Mouse (Mus musculus) cerebellum, postnatal 10 days (tissue): ENCODE measurements around the gene Ifnk.

Experiments used
- DNase-seq, 2 experiments: peaks; one replicate each; pipeline ENCODE4 v3.0.0; 2021; ENCODE audit warnings: mixed read lengths in 2 of 2

Gene Ifnk

DNA sequence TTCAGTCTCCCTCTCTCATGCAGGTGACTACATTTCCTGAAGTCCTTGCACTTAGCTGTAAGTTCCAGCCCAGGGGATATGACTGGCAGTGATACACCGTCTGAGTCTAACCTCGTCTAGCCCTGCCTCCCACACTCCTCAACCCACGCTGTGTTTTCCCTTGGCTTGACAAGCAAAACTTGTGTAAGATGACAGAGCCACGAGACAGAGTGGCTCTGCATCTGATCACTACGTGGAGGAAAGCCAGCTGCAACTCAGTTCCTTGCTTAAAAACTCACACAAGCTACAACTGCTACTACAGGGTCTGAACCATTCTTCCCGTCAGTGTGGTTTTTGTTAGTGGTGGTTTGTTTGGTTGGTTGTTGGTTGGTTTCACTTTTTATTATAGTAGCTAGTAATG, 11.5 kb upstream of the Ifnk start:
- no peak for DNase-seq

DNA sequence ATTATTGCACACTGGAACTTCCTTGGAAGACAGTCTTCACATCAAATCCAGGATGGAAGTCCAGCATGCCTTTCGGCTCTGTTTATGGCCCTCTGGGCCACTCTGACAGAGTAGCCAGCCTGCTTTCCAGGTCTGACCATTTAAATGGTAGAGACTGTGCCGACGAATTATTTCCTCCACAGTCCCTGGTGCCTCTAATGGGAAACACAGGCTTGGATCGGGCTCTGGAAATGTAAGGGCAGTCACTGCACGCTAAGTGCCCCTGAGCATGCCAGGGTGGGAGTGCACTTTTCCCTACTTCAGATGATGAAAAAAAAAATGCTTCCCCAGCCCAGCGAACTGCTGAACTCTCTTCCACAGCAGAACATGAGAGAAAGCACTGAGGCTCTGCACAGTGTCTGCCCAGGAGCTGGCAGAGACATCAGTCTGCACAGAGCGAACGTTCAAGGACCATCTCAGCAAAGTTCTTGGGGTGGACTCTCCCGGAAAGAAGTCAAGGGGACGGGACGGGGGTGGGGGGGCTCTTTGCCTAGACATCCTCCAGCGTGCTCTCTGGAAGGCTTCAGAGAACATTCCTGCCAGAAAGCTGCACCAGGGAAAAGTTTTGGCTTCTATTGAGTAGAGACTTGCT, 8.3 kb upstream of the Ifnk start:
- DNase-seq, result no peak

DNA sequence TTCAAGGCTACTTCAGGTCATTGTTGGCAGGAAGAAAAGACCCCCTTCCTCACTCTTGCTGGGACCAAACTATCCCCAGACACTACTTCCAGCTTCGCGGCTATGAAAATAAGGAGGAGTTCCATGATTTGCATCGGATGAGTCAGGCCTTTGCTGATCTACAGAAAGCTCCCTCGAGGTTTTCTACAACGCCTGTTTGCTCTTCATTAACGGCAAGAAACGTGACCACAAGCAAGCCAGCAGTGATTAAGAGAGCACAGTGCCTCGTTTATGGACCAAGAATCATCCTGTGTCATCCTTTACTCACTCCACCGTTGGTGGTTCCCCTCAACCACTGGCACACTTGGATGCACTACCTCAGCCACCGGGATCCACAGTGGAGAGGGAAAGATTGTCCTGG, 6.1 kb upstream of the Ifnk start:
- DNase-seq, result no peak

DNA sequence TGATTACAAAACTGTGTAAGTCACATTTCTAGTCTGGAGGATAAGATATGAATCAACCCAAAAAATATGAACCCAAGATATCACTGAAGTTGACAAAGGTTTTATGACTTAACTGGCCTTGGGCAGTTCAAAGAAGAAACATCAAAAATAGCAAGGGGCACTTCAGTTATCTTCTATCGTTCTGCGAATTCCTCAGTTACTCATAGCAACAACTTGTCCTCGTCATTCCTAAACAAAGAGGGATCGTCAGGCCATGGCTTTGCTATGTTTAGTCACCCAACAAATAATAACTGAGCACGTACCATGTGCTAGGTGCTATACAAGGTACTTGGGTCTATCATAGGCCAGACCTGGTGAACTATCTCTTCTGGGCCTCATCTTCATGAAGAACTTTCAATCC, 5.3 kb upstream of the Ifnk start:
- DNase-seq, result no peak

DNA sequence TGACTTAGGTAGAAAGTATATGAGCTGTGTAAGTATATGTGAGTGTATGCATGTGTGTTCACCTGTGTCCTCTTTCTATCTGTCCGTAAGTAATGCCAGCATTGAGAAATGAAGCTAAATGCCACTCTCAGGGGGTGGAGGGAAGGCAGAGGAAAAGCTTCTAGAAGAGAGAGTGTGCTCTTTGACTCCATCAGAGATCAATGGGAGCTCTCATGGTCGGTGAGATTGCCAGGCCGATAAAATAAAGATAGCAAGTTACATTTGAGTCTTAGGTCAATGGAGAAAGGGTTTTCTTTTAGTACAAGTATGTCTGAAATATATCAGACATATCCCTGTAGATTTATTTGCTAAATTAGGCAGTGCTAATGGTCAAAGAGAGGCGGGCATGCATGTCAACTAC, 3.5 kb upstream of the Ifnk start:
- no peak for DNase-seq

DNA sequence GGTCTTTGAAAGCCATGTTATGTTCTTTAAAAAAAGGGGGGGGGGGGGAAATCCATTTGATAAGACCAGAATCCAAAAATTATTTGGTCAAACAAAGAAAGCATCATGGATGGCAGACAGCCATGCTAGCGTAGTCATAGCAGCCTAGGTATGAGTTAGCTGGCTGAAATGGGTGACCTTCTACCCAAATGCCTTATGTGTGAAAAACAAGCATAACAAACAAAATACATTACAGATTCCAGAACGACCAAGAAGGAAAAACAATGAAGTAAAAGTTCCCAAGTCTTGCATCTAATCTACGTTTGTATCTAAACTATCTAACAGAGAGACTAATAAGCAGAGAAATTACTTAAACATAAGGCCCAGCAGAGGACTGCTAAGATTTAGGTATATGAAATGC, 1.1 kb upstream of the Ifnk start:
- DNase-seq, result no peak

DNA sequence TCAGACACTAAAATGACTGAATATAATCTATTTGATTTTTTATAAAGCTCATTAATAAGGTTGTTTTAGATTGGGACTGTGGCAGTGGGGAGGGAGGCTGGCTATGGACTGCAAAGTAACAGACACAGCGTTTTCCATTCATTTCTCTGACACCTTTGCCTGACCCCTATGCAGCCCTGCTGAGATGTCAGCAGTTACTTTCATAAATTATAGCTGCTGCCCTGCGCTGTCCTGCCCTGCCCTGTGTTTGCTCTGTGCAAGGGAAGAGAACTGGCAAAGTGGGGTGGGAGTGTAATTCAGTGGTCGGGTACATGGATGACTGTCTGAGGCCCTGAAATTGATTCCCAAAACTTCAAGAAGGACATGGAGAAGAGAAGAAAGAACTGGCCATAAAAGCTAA, 2.2 kb downstream of the Ifnk start:
- DNase-seq, result no peak

DNA sequence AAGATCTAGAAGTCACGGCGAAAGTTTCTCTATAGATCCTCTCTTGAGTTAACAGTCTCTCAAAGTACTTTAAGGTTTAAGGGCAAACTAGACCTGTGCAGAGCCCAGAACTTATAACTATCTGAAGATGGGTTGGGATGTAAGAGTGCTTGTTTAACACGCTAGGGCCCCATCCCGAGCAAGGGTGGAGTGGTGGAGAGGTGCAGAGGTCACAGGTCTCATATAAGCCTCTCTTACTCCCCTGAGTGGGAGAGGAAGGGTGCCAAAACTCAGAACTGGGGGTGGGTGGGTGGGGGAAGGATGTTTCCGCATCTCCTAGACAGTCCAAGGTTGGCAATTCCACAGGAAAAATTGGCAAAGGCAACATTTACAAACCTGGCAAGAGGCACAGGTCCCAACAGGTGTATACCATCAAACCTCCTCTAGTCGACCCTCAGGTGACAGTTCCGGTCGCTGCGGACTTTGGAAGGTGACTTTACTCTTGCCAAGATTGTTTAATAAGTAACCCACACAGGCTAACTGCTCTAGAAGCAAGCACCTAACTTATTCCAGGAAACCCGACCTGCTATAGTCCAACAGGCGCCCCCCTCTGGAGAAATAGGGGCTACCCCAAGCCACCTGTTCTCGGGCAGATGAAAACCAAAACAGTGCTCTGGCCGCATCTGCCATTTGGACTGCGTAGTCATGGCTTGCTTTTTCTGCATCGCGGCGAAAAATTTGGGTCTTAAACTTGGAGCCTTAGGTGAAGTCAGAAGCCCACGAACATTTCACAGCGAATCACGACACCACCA, 3.5 kb downstream of the Ifnk start:
- DNase-seq, result peak; percentile 42 to 55

DNA sequence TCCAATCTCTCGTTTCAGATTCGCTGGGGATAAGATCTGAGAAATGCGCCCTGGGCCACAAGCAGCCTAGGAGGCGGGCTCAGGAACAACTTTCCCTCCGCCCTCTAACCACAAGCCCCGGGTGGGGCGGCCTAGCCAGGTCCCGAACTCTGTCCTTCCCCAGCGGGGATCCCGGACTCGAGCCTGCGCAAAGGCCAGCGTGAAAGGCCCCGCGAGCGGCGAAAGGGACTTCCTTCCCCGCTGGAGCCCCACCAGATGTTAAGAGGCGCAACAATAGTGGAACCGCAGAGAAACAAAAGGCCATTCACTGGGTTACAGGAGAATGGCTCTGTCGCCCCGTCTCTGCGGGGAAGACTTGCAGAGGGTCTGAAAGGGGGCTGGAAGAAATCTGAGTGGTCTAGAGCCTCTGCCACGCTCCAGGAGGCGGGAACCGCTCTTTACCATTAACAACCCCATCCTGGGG, 4.3 kb downstream of the Ifnk start:
- DNase-seq, result peak; percentile 38 to 57

DNA sequence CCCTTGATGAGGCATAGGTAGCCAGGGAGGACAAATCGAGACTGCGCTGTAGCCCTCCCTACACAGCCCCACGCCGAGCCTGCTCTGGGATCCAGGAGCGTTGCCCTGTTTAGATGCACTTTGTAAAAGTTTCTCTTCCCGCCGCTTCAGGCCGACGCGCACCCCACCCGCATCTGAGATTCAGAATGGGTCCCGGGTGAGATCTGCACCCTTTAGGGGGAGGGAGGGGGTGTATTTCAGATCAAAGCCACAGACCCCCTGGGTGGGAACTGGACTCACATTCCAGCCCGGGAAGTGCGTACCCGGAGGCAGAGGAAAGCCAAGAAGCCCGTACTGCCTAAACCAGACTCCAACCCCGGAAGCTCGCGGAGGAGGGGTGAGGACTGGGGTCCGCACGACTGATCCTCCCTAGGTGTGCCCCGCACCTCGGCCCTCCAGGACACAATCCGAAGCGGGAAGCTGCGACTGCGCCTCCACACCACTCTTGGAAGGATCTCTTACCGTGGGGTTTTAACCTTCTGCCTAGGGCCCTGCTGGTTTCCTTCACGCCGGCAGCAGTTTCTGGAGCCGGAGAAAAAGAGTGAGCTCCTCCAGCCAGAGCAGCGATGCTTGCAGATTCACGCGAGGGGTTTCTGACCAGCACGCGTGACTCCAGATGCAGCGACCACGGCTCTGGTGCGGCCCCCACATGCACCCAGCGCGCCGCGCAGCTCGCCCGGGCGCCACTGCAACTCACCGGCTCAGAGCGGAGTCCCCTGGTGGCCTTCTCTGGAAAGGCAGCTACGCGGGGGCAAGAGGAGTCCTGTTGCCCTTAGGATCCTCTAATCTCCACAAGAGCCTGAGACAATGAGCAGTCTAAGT, 5.1 kb downstream of the Ifnk start, which contains the start of gene Mob3b:
Gene Mob3b (minus strand): TSS at position 734 of the 861 bp plus-strand sequence.
- peak; percentile 92 for DNase-seq

DNA sequence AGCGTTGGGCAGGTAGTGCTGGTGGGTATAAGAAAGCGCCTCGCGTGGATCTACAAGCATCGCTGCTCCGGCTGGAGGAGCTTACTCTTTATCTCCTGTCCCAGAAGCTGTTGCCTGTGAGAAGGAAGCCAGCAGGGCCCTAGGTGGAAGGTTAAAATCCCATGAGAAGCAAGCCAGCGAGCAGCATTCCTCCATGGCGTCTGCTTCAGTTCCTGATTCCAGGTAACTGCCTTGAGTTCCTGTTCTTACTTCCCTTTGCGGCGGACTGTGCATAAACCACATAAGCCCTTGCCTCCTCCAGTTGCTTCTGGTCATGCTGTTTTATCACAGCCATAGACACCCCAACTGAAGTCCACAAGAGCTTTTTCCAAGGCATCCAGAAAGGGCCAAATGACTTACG, 6.0 kb downstream of the Ifnk start:
- no peak for DNase-seq

DNA sequence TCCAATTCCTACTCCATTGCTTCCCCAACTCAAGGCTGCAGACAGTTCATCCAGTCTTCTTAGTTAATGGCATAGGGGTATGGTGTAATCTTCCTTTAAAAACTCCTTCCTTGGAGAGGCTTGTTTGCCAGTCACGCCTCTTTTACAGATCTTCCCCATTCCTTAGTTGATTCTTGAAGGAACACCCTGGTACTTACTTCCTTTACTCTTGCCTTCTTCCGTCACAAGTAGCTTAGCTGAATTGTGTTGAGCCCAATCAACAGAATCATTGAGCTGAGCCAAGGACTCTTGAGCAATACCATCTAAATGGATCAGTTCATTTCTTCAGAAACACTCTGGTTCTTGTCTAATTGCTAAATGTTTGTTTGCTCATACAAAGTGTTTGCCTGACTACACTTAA, 13.4 kb downstream of the Ifnk start:
- no peak for DNase-seq

DNA sequence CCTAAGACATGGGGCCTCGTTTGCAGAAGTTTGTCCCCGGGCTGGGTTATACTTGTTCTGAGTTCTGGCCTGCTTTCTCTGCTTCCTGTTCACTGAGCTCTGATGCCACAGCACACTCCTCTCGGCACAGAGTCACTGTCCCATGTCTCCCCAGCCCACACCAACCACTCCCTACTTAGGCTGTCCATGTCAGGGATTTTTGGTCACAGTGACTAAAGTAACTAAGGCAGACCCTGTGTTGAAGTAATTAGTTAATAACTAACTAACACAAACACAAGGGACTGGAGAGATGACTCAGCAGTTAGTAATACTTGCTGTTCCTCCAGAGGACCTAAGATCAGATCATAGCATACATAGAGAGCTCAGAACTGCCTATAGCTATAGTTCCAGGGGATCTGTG, 14.1 kb downstream of the Ifnk start:
- DNase-seq, result no peak

DNA sequence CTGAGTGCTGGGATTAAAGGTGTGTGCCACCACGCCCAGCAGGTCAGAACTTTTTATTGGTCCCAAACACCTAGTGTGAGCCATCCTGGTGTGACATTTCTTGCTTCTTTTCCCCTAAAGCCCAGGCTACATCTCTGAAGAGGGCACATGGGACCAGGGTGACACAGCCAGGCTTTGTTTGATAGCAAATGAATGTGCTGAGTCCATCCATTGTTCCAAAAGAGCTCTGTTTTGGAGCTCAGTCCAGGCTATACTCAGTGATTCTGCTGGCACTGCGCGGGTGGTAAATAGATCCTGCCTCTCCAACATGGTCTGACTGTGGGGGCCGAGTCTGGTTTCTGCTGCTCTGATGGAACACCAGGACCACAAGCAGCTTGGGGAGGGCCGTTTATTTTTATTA, 16.0 kb downstream of the Ifnk start:
- no peak for DNase-seq

DNA sequence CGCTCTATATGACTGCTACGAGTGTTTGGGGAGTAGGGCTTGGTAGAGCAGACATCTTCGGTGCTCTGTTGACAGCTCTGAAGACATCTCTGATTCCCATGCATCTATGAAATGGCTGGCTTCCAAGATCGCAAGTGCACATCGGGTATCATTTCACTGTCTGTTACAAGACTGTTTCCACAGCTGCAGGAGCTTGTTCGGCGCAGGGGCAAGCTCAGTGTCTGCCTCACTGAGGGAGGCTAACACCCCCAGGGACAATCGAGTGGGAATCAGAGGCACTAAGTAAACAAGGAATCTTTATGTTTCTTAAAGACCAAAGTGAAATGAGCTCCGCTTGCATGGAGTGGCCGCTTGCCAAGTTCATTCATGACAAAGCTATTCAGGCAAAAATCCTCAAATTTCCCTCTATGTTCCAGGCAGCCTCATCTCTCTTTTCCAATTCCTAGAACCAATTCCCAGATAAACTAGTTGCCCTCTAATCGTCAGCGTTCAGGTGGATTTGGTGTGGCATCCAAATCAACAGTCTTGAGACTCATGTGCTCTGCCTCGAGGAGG, 17.8 kb downstream of the Ifnk start:
- peak; percentile 21 to 30 for DNase-seq

DNA sequence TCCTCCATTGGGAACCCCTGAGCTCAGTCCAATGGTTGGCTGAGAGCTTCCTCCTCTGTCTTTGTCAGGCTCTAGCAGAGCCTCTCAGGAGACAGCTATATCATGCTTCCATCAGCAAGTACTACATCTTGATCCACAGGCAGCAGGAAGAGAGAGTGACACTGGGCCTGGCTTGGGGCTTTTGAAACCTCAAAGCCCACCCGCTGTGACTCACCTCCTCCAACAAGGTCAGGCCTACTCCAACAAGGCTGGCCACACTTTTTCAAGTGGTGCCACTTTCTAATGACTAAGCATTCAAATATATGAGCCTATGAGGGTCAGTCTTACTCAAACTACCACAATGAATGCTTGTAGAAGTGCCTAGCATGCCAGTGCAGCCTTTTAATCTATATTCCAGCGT, 20.6 kb downstream of the Ifnk start:
- DNase-seq, result no peak

DNA sequence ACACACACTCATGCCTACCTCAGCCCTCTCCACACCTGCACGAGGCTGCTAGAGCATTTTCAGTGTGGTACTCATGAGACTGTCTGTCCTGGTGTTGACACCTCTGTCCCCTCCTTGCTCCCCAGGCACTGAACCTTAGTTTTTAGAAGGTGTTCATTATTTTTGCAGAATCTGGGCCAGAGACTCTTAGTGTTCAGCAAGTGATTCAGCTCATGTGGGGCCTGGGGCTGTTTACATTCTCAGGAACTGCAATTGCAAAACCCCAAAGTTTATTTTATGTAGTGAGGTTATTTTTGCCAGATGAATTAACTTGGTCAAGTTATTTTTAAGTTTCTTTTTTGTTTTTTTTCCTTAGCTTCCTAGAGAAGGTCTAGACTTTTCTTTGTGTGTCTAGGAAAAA, 21.7 kb downstream of the Ifnk start:
- no peak for DNase-seq

DNA sequence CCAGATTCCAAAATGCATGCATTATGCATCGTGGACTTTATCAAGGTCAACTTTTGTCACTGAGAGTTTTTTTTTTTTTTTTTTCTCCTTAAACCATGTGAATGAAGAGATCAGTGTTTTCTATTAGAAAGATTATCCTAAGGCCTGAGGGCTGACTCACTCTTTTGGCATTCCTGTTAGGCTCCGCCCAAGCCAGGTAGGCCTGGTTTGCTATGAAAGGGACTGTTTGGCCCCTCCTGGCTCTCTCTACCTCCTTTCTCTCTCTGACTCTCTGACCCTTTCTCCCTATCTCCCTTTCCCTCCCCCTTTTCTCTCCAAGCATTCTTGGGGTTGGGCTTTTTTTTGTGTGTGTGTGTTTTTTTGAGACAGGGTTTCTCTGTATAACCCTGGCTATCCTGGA, 23.7 kb downstream of the Ifnk start:
- no peak for DNase-seq

DNA sequence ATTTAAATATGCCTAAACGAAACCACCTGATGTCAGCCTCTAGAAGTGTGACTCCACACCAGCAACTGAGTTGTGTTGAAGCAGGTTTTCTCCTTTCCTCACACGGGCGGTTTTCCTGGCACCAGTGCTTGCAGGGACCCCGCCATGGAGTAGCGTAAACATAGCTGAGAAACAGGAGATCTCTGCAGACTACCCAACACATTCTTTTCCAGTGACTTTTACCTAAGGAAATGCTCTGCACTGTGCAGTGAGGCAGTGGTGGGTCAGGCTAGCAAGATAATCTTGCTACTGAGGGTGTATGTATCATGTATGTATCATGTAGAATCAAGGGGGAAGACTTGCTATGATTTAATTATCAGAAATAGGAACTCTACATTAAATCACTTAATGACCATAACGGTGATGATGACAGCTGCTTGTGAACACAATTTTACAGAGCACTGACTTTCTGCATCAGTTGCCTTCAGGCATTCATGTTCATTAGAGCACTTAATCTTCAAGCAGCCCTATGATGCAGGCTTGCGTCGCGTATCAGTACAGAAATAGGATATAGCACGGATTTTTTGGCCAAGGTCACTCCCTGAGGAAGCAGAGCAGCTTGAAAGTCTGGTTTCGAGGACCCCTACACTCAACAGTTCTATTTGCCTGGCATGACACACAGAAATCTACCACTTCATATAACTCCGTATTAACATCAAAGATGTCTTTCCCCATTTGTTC, 26.2 kb downstream of the Ifnk start:
- DNase-seq, result no peak

DNA sequence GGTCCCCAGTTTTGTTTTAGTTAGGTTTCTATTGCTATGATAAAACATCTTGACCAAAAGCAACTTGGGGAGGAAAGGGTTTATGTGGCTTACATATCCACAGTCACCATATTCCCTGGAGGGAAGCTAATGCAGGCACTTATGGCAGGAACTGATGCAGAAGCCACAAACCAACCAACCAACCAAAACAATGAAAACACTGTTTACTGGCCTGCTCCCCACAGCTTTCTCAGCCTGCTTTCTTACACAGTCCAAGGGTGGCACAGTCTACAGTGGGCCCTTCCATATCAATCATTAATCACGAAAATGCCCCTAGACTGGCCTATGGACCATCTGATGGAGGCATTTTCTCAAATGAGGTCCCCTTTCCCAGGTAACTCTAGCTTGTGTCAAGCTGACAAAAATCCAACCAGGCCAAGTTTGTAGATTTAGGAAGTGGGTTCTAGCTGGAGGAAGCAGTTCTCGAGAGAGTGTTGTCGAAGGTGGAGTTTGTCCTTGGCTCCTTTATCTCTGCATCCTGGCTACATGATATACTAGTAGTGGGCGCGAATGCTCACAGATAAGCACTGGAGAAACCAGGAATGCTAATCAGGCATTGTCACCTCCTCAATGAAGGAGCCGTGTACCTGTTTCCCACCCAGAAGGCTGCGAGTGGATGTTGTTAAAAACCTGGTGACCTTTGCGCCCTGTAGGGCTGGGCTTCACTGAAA, 35.9 kb downstream of the Ifnk start:
- DNase-seq, result no peak

DNA sequence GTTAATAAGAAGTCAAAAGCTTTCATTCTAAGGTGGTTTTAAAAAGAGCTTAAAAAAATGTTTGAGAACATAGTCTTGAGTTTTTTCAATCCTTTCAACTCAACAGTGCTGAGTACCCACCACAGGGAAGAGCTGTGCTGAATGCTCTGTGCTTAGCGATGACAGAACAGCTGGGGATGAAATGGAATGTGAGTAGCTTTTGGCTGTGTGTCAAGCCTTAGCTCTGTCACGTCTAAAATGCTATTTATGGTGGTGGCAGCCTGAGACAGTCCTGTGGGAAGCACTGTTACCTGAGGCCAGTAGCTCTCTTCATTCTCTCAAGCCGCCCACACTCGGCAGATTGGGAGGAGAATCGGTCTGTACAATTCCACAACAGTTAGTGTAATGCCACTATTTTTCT, 37.9 kb downstream of the Ifnk start:
- DNase-seq, result peak in 1 of 2 experiments; percentile 8

DNA sequence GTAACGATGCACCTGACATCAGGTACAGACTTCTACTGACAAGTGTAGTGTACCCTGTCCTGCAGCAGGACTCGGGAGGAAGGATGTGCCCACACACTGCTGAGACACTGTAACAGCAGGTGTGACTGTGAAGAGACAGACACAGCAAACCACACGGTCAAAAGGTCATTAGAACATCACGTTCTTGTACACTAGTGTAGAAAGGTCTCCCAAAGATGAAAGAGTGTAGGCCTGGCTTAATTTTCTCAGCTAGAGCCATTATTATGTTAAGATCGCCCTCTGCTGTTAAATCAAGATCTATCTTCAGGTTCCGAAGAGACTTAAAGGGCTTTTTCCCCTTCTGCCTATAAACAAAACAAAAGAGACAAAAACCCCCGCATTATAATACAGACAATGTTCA, 40.9 kb downstream of the Ifnk start:
- peak in 1 of 2 experiments; percentile 56 for DNase-seq
